Mouse (Mus musculus) spleen, adult 2 months (tissue): ENCODE results near the gene Setx. TPM values are rescaled to one million over a fixed set of nuclear protein-coding genes. Genes with fewer than 3 reads are reported as not detected.
A peak's percentile ranks its signal among the peaks of the same experiment; 100 is the strongest.
"Not testable (repeated sequence)": the region's sequence is repeated elsewhere in the genome, so short reads cannot be mapped to it uniquely, and the experiment has no call there.

Experiments used
- DNase-seq, 2 experiments: peaks; one replicate each; pipeline versions ENCODE4 v3.0.0 to v3.0.0-alpha.2; 2012 to 2021; ENCODE audit warnings: low spot score in 2 of 2, low read depth in 1 of 2
- H3K27ac ChIP-seq: fragments of 200-500 bp; 2 replicates; pipeline ENCODE4 v1.5.1; 2012; ENCODE audit warnings: low read length, inconsistent platforms; ENCODE audit not compliant: insufficient read depth
- H3K27me3 ChIP-seq: fragments of 200-500 bp; 2 replicates; pipeline ENCODE4 v1.6.1; 2012; ENCODE audit warnings: mild to moderate bottlenecking, moderate library complexity, low read length, inconsistent platforms; ENCODE audit not compliant: control insufficient read depth, insufficient read depth
- H3K36me3 ChIP-seq: fragments of 200-500 bp; 2 replicates; pipeline ENCODE4 v1.6.1; 2012; ENCODE audit warnings: mild to moderate bottlenecking, low read length, inconsistent platforms; ENCODE audit not compliant: control insufficient read depth, insufficient read depth
- H3K4me1 ChIP-seq: fragments of 200-500 bp; 2 replicates; pipeline ENCODE4 v1.6.1; 2011; ENCODE audit warnings: inconsistent platforms; ENCODE audit not compliant: control insufficient read depth, insufficient read depth, insufficient read length
- H3K4me3 ChIP-seq: fragments of 200-500 bp; 2 replicates; pipeline ENCODE4 v1.5.1; 2011; ENCODE audit warnings: mild to moderate bottlenecking, inconsistent platforms; ENCODE audit not compliant: insufficient read depth, insufficient read length; ENCODE audit errors: extremely low read depth
- CTCF ChIP-seq: fragments of 200-500 bp; IDR thresholded peaks from 2 replicates; pipeline ENCODE4 v1.5.1; 2011; ENCODE audit warnings: mild to moderate bottlenecking, inconsistent platforms; ENCODE audit not compliant: insufficient read depth, insufficient read length, insufficient replicate concordance; ENCODE audit errors: extremely low read depth
- POLR2A ChIP-seq: fragments of 200-500 bp; IDR thresholded peaks from 2 replicates; pipeline ENCODE4 v1.6.1; 2011; ENCODE audit warnings: low read depth, low read length, inconsistent platforms
- WGBS: fragments of 180-500 bp; shearing (Covaris S2); methylation state at CpG from one replicate; pipeline ENCODE4 v1.1.7; 2018; 5-methylcytosine and 5-hydroxymethylcytosine counted together
- polyA plus RNA-seq: library from polyadenylated mRNA; depleted of rRNA; stranded (reverse); fragments of >200 nt; gene quantifications from 2 replicates; pipeline ENCODE4 v1.2.3, GENCODE M21; 2012

Gene Setx
- polyA plus RNA-seq, 1 experiment: 7.2 TPM

DNA sequence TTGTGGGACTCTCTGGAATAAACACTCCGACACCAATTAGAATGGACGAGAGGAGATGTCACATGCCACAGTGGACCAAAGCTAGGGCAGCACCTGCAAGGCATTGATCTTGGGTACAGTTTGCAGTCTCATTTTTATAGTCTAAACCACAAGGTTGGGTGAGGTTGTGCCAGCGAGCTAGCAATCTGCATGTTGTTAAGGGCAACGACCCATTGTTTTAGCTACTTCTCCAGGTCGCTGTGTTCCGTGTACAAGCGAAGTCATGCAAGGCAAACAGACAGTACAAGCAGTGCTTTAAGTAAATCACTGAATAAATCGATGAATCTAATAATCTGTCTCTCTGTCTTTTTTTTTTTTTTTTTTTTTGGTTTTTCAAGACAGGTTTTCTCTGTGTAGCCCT, 28.3 kb upstream of the Setx start:
- peak in 1 of 2 experiments; percentile 35 for DNase-seq
- no peak overlapping the region for H3K4me3 ChIP-seq
- H3K4me1 ChIP-seq: peaks cover 2% of the 10 kb centered on the region; the same call in 1 of the 2 replicates
- no peak overlapping the region for H3K27ac ChIP-seq
- TF ChIP-seq CTCF: no peak
- TF ChIP-seq POLR2A: no peak
- 73% methylated on average over 8 of the region's 8 CpGs for WGBS
- no peaks in the 10 kb centered on the region for H3K27me3 ChIP-seq
- H3K36me3 ChIP-seq: no peaks in the 10 kb centered on the region

DNA sequence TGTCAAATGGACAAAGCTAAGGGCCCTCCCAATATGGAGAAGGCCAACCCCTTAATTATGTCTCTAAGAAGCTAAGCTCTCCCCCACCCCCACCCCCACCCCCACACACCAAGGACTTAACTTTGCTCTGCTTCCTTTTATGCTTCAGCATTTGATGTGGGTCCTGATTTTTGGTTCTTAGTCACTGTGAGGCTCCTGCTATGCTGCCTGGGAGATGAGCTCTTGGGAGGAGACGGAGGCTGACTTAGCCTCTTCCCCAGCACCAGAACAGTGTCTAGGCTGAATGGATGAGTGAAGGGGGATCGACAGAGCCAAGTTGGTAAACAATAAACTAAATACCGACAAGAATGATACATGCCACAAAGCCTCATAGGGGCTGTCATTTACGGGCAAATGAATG, 27.2 kb upstream of the Setx start:
- peak overlapping the region; percentile 14; the same call in 1 of the 2 replicates for H3K27ac ChIP-seq

DNA sequence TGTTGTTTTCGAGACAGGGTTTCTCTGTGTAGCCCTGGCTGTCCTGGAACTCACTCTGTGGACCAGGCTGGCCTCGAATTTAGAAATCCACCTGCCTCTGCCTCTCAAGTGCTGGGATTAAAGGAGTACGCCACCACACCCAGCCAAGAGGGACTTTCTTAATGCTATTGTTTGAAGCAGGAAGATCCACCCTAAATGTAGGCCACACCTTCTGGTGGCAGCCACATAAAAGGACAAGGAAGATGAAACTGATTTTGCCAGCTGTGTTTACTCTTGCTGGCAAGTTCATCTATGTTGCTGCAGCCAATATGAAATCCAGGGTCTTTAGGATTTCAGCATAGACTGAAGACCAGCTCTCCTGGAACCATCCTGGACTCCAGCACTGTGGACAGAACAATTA, 26.5 kb upstream of the Setx start:
- no peak overlapping the region for H3K4me3 ChIP-seq
- WGBS: 74% methylated on average over 3 of the region's 3 CpGs
- no peaks in the 10 kb centered on the region for H3K36me3 ChIP-seq
- DNase-seq: peak in 1 of 2 experiments; percentile 50
- TF ChIP-seq POLR2A (no peak), CTCF (no peak)
- H3K27me3 ChIP-seq: no peaks in the 10 kb centered on the region
- H3K4me1 ChIP-seq: peaks cover 2% of the 10 kb centered on the region; the same call in 1 of the 2 replicates
- H3K27ac ChIP-seq: peak overlapping the region; percentile 55; the same call in 1 of the 2 replicates

More for the DNA sequence above, 27.2 kb upstream of the Setx start:
- Histone ChIP-seq H3K4me1 (peaks cover 2% of the 10 kb centered on the region; the same call in 1 of the 2 replicates), H3K4me3 (no peak overlapping the region), H3K27me3 (no peaks in the 10 kb centered on the region), H3K36me3 (no peaks in the 10 kb centered on the region)
- TF ChIP-seq POLR2A (no peak), CTCF (no peak)
- WGBS: 72% methylated on average over 4 of the region's 4 CpGs
- DNase-seq: peak in 1 of 2 experiments; percentile 9

DNA sequence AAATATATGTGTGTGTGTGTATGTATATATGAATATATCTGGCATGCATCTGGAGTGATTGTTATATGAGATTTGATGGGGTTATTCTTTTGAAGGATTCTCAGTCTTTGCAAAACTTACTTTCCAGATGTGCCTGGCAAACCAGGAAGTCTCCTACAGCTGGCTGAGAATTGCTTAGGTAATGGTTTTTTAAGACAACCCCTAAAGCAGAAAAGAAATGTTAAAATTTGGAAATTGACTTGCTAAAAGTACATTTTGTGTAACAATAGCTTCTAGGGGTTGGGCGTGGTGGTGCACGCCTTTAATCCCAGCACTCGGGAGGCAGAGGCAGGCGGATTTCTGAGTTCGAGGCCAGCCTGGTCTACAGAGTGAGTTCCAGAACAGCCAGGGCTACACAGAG, 26.0 kb upstream of the Setx start:
- 87% methylated on average over 5 of the region's 5 CpGs for WGBS
- not testable (repeated sequence) for H3K27ac ChIP-seq, H3K4me3 ChIP-seq, H3K4me1 ChIP-seq, H3K36me3 ChIP-seq, H3K27me3 ChIP-seq, DNase-seq

DNA sequence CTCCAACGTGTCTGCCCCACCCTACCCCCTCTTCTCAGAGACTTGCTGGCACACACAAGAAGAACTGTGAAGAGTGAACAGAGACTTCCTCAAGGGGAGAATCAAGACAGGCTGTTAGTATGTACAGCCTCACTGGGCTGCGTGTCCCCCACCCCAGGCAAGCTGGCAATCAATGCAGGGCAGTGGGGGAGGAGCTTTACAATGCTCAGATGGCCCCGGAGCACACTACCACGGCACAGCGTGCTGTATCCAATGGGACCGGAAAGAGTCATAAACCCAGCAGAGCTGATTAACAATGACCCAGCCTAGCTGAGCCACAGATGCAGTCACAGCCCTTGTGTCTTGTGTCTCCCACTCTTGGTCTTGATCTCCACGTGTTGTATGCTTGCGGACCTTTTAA, 25.2 kb upstream of the Setx start:
- TF ChIP-seq CTCF (no peak), POLR2A (no peak)
- Histone ChIP-seq H3K27ac (no peak overlapping the region; the same call in 1 of the 2 replicates), H3K4me1 (peaks cover 2% of the 10 kb centered on the region; the same call in 1 of the 2 replicates), H3K4me3 (no peak overlapping the region), H3K36me3 (no peaks in the 10 kb centered on the region), H3K27me3 (no peaks in the 10 kb centered on the region)
- WGBS: 77% methylated on average over 8 of the region's 8 CpGs
- no peak for DNase-seq

DNA sequence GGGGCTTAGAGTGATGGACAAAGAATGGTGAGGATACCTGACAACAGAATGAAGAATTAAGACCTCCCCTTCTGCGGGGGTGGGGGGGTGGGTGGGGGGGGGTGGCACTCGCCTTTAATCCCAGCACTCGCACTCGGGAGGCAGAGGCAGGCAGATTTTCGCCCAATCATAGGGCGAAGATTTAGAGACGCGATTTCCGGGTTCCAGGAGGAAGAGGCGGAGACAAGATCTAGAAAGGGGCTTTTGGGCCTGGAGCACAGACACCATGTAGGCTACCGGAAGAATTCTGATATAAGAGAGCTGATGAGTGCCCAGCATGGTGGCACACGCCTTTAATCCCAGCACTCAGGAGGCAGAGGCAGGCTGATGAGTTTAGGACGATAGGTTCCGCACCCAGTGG, 24.3 kb upstream of the Setx start:
- H3K27ac ChIP-seq: no peak overlapping the region
- no peak for DNase-seq
- TF ChIP-seq POLR2A (no peak), CTCF (no peak)
- peaks cover 2% of the 10 kb centered on the region; the same call in 1 of the 2 replicates for H3K4me1 ChIP-seq
- 93% methylated on average over 14 of the region's 14 CpGs for WGBS
- H3K36me3 ChIP-seq: no peaks in the 10 kb centered on the region
- H3K4me3 ChIP-seq: no peak overlapping the region
- H3K27me3 ChIP-seq: no peaks in the 10 kb centered on the region

DNA sequence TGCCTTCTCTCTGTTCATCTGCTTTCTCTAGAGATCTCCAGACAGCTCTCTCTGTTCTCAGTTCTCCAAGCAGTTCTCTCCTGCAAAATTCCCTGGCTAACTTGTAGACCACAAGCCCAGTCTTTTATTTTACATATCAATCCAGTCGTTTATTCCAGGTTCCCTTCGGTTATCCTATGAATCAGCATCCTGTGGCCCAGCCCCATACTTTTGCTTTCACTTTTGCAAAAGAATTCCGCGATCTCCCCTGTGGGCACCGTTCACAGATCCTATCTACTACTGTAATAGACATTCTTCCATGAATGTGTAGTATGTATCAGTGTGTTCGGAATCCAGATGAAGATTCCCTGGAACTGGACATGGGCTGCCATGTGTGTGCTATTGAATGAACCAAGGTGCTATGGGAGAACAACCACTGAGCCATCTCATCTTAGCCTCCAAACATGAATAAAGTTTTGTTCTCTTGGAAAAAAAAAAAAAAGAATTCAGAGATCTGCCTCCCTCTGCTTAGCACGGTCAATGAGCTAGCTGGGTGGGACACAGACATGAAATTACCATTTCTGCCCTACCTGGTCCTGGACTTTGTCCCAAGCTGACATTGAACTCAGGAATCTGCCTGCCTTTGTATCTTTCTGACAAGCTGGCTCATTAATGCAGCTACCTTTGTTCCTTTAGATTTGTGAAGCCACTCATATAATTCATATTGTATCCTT, 23.0 kb upstream of the Setx start:
- Histone ChIP-seq H3K4me3 (peak overlapping the region; percentile 27; the same call in 1 of the 2 replicates), H3K4me1 (peaks cover 2% of the 10 kb centered on the region; the same call in 1 of the 2 replicates), H3K27ac (peak overlapping the region; percentile 60), H3K27me3 (no peaks in the 10 kb centered on the region), H3K36me3 (no peaks in the 10 kb centered on the region)
- TF ChIP-seq CTCF (no peak), POLR2A (no peak)
- 36% methylated on average over 7 of the region's 7 CpGs for WGBS
- no peak for DNase-seq

DNA sequence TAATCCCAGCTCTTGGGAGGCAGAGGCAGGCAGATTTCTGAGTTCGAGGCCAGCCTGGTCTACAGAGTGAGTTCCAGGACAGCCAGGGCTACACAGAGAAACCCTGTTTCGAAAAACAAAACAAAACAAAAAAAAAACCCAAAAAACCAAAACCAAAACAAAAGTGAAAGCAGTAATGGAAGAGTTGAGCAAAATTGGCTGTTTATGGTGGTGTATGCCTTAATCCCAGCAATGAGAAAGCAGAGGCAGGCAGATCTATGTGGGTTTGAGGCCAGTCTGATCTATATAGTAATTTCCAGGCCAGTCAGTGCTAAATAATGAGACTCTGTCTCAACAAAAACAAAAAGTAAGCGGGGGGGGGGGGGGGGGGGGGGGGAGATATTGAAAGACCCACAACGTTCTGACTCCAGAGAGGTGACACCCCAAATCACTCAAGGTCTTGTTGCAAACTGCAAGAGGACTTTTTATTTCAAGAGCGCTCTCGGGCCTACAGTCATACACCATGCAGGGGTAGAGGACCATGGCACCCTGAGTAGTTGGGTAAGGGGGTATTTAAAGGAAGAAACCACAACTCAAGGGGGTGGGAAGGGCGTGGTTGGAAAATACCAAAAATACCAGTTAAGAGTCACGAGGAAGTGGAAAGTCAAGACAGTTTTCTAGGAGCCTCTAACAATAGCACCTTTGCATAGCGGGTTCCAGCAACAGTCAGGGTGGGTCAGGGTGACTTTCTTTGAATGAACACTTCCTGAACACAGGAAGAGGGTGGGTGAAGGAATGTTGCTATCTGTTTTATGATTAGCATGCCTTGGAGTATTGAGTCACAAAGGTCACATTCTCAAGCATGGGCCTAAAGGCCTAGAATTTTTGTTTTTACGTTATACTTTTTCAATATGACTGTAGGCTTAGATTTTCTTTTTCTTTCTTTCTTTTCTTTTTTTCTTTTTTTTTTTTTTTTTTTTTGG, 21.3 kb upstream of the Setx start:
- WGBS: 67% methylated on average over 10 of the region's 10 CpGs
- not testable (repeated sequence) for H3K4me1 ChIP-seq, H3K36me3 ChIP-seq

More for the DNA sequence above, 21.3 kb upstream of the Setx start:
- not testable (repeated sequence) for H3K27me3 ChIP-seq, DNase-seq, H3K4me3 ChIP-seq, H3K27ac ChIP-seq
